Mouse (Mus musculus) heart, adult 9 months (tissue): ENCODE data around the gene Gas2l3.

Source experiments
- DNase-seq, 2 experiments: peaks; one replicate each; pipeline ENCODE4 v3.0.0; 2022; ENCODE audit warnings: low spot score in 2 of 2

Gas2l3 gene

GRCm38 (mm10) chr10:89443115-89443622 is 598 bp downstream of the Gas2l3 start:
- DNase-seq = peak; percentile 17 to 59

- no peak for DNase-seq
Measured at GRCm38 (mm10) chr10:89442640-89443039, 1.1 kb downstream of the Gas2l3 start.

GRCm38 (mm10) chr10:89441961-89442360 is 1.8 kb downstream of the Gas2l3 start:
- no peak for DNase-seq

GRCm38 (mm10) chr10:89439380-89439779 is 4.4 kb downstream of the Gas2l3 start:
- no peak for DNase-seq

GRCm38 (mm10) chr10:89437996-89438395 is 5.8 kb downstream of the Gas2l3 start:
- DNase-seq = peak in 1 of 2 experiments; percentile 10

GRCm38 (mm10) chr10:89437472-89437871 is 6.3 kb downstream of the Gas2l3 start:
- DNase-seq = no peak

GRCm38 (mm10) chr10:89435920-89436319 is 7.8 kb downstream of the Gas2l3 start:
- DNase-seq = no peak

- no peak for DNase-seq
Measured at GRCm38 (mm10) chr10:89435413-89435812, 8.4 kb downstream of the Gas2l3 start.

- no peak for DNase-seq
Measured at GRCm38 (mm10) chr10:89434509-89435210, 9.1 kb downstream of the Gas2l3 start.

GRCm38 (mm10) chr10:89432743-89433142 is 11.0 kb downstream of the Gas2l3 start:
- DNase-seq = no peak

- no peak for DNase-seq
Measured at GRCm38 (mm10) chr10:89430751-89431150, 13.0 kb downstream of the Gas2l3 start.

GRCm38 (mm10) chr10:89424800-89425393 is 18.9 kb downstream of the Gas2l3 start:
- DNase-seq = no peak

GRCm38 (mm10) chr10:89424217-89424616 is 19.6 kb downstream of the Gas2l3 start:
- no peak for DNase-seq

GRCm38 (mm10) chr10:89423164-89423778 is 20.5 kb downstream of the Gas2l3 start:
- no peak for DNase-seq

GRCm38 (mm10) chr10:89422504-89423158 is 21.1 kb downstream of the Gas2l3 start:
- DNase-seq = no peak

- DNase-seq = no peak
Measured at GRCm38 (mm10) chr10:89417966-89418365, 25.8 kb downstream of the Gas2l3 start.

GRCm38 (mm10) chr10:89415478-89415877 is 28.3 kb downstream of the Gas2l3 start:
- DNase-seq = no peak

GRCm38 (mm10) chr10:89407551-89407950 is 36.2 kb downstream of the Gas2l3 start:
- no peak for DNase-seq

GRCm38 (mm10) chr10:89406733-89407484 is 36.9 kb downstream of the Gas2l3 start:
- no peak for DNase-seq

GRCm38 (mm10) chr10:89404936-89405335 is 38.8 kb downstream of the Gas2l3 start:
- no peak for DNase-seq

GRCm38 (mm10) chr10:89400674-89401336 is 43.0 kb downstream of the Gas2l3 start:
- DNase-seq = peak; percentile 21 to 28
